16 mouse cellular contexts compared by ENCODE assay signal in the genomic region with DNA sequence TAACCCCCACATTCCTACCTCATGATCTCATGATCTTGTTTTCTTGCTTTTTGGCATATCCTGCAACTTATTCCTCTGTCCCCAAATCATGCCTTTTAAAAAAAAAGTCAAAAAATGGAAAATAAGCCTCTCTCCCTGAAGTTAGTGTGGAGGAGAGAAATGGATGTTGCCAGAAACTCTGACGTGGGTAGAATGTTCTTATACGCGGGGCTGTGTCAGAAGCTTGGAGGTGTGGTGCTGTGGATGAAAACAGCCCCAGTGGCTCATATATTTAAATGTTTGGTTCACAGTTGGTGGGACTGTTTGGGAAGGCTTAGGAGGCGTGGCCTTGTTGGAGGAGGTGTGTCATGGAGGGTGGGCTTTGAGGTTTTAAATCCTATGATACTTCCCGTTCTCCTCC.
"Had no signal": no experiment of that assay in that cellular context is flagged by ENCODE, and none has a peak within 500 bp of the region (broad histone marks: within the 10 kb centered on the region; RNA-seq: fewer than 3 reads in every experiment).

No protein-coding gene starts in this region.

- H3K27ac ChIP-seq: neural tube, embryonic 12.5 days; neural tube, embryonic 13.5 days; neural tube, embryonic 15.5 days; stomach, embryonic 15.5 days; stomach, postnatal 0 days had no signal

- DNase-seq: retina, postnatal 1 day; right cerebral cortex, adult 18-20 months; right cerebral cortex, postnatal 14 days; right cerebral cortex, postnatal 25 days; spleen, adult 18-20 months; thymus, adult 18-20 months; thymus, adult 2 months; thymus, postnatal 14 days; thymus, postnatal 25 days; thymus, postnatal 36 days; thymus, postnatal 4 days had no signal

- H3K4me1 ChIP-seq: neural tube, embryonic 12.5 days had no signal

- H3K4me3 ChIP-seq: neural tube, embryonic 12.5 days; neural tube, embryonic 13.5 days; neural tube, embryonic 15.5 days; stomach, embryonic 15.5 days had no signal
